In the genomic region with DNA sequence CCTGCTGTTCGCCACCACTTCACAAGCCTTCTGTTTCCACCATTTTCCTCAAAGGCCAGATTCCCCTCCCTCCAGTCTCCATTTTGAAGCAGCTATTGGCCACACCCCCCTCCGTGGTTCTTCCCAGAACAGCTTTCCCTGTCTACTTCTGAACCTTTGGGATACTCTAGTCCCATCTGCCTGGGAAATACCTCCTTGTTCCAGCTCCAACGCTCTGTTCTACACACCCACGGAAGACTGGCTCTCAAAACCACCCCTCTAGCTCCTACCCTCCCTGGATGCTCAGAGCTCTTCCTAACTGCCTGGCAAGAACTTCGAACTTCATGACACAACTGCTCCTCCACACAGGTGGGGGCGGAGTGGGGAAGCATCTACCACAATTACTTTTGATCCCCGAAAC, we compare ENCODE assay signal across 8 mouse cellular contexts. TPM values are rescaled to one million over a fixed set of nuclear protein-coding genes. Genes with fewer than 3 reads are reported as not detected.
DNase-seq lines count a peak whose midpoint lies in the region; ATAC-seq lines count a peak whose summit lies in the region.

No protein-coding gene starts in this region.

- no peaks in the 10 kb centered on the region for H3K27me3 ChIP-seq in kidney, embryonic 14.5 days (ENCODE audit: control insufficient read depth, insufficient read depth, low read length)
- no peaks in the 10 kb centered on the region for H3K27me3 ChIP-seq in forebrain, embryonic 13.5 days
- H3K27me3 ChIP-seq in neural tube, embryonic 13.5 days, result no peaks in the 10 kb centered on the region

- H3K9me3 ChIP-seq in kidney, embryonic 14.5 days (ENCODE audit: control insufficient read depth, low read length), result no peaks in the 10 kb centered on the region
- H3K9me3 ChIP-seq in forebrain, embryonic 13.5 days (replicated peaks), result no peaks in the 10 kb centered on the region
- no peaks in the 10 kb centered on the region for H3K9me3 ChIP-seq in neural tube, embryonic 13.5 days

- ATAC-seq in kidney, embryonic 14.5 days (ENCODE audit: low FRiP score, low TSS enrichment), result no peak
- no peak for ATAC-seq in forebrain, embryonic 13.5 days
- ATAC-seq in neural tube, embryonic 13.5 days (ENCODE audit: low read depth), result no peak

- H3K36me3 ChIP-seq in kidney, embryonic 14.5 days (ENCODE audit: control insufficient read depth, insufficient read depth, low read length), result no peaks in the 10 kb centered on the region
- peaks cover 10% of the 10 kb centered on the region for H3K36me3 ChIP-seq in forebrain, embryonic 13.5 days (ENCODE audit: poor library complexity, severe bottlenecking)
- peaks cover 6% of the 10 kb centered on the region for H3K36me3 ChIP-seq in neural tube, embryonic 13.5 days

- H3K4me1 ChIP-seq in kidney, embryonic 14.5 days (ENCODE audit: control insufficient read depth, insufficient read depth, low read length), result peaks cover 31% of the 10 kb centered on the region
- H3K4me1 ChIP-seq in forebrain, embryonic 13.5 days, result peaks cover 45% of the 10 kb centered on the region
- peaks cover 61% of the 10 kb centered on the region for H3K4me1 ChIP-seq in neural tube, embryonic 13.5 days (replicated peaks)

- no peak overlapping the region for H3K9ac ChIP-seq in kidney, embryonic 14.5 days (ENCODE audit: low read depth, low read length)
- H3K9ac ChIP-seq in forebrain, embryonic 13.5 days, result 0 out of 2 replicates have a peak overlapping the region, but pooled peaks have one; percentile 92
- H3K9ac ChIP-seq in neural tube, embryonic 13.5 days, result peak overlapping the region; percentile 85

- 0 out of 2 replicates have a peak overlapping the region, but pooled peaks have one; percentile 6 for H3K4me2 ChIP-seq in kidney, embryonic 14.5 days (replicated peaks; ENCODE audit: low read depth, low read length)
- peak overlapping the region; percentile 77 for H3K4me2 ChIP-seq in forebrain, embryonic 13.5 days
- H3K4me2 ChIP-seq in neural tube, embryonic 13.5 days, result peak overlapping the region; percentile 64

- H3K27ac ChIP-seq in kidney, embryonic 14.5 days (ENCODE audit: low read depth, low read length), result no peak overlapping the region
- H3K27ac ChIP-seq in forebrain, embryonic 13.5 days, result peak overlapping the region; percentile 31; the same call in 1 of the 2 replicates
- H3K27ac ChIP-seq in neural tube, embryonic 13.5 days (replicated peaks), result no peak overlapping the region

- 86% methylated on average over 7 of the region's 7 CpGs for WGBS in kidney, embryonic 14.5 days
- WGBS in forebrain, embryonic 13.5 days, result 84% methylated on average over 7 of the region's 7 CpGs
- WGBS in neural tube, embryonic 13.5 days, result 87% methylated on average over 7 of the region's 7 CpGs

- H3K4me3 ChIP-seq in kidney, embryonic 14.5 days (ENCODE audit: low read length), result no peak overlapping the region; the same call in 1 of the 2 replicates
- H3K4me3 ChIP-seq in forebrain, embryonic 13.5 days, result peak overlapping the region; percentile 80
- peak overlapping the region; percentile 77 for H3K4me3 ChIP-seq in neural tube, embryonic 13.5 days

- DNase-seq in kidney, postnatal 10 days, result no peak
- DNase-seq in left cerebral cortex, adult 9 months (ENCODE audit: low spot score in 2 of 2), result peak; percentile 44 to 72
- DNase-seq in ovary, postnatal 36 days (ENCODE audit: low spot score), result no peak
- no peak for DNase-seq in lung, postnatal 4 days
- no peak for DNase-seq in adipocyte (ENCODE audit: low spot score)

RNA-seq across cellular contexts. Expression of a gene that starts 2.0 kb away (rescaled TPM):
- 55.9 and 56.1 TPM in 2 replicates for polyA plus RNA-seq in kidney, embryonic 14.5 days (2014; fragmentation: Nextera tagmentation; extraction: Ambion mirVana)
- polyA plus RNA-seq in forebrain, embryonic 13.5 days (2015; fragmentation: Nextera tagmentation; extraction: Ambion mirVana), result 54.8 and 61.2 TPM in 2 replicates
- 50.9 and 63.7 TPM in 2 replicates for polyA plus RNA-seq in neural tube, embryonic 13.5 days (2015; fragmentation: Nextera tagmentation; extraction: Ambion mirVana)

RNA-seq across cellular contexts. Expression of a gene that starts 37.5 kb away (rescaled TPM):
- 15.6 and 28.3 TPM in 2 replicates for polyA plus RNA-seq in kidney, embryonic 14.5 days (2014; fragmentation: Nextera tagmentation; extraction: Ambion mirVana)
- 18.2 and 21.2 TPM in 2 replicates for polyA plus RNA-seq in forebrain, embryonic 13.5 days (2015; fragmentation: Nextera tagmentation; extraction: Ambion mirVana)
- 20.5 and 20.8 TPM in 2 replicates for polyA plus RNA-seq in neural tube, embryonic 13.5 days (2015; fragmentation: Nextera tagmentation; extraction: Ambion mirVana)

RNA-seq across cellular contexts. Expression of a gene that starts 48.0 kb away (rescaled TPM):
- 60.0 and 101 TPM in 2 replicates for polyA plus RNA-seq in kidney, embryonic 14.5 days (2014; fragmentation: Nextera tagmentation; extraction: Ambion mirVana)
- 54.6 and 58.2 TPM in 2 replicates for polyA plus RNA-seq in forebrain, embryonic 13.5 days (2015; fragmentation: Nextera tagmentation; extraction: Ambion mirVana)
- 68.0 and 76.7 TPM in 2 replicates for polyA plus RNA-seq in neural tube, embryonic 13.5 days (2015; fragmentation: Nextera tagmentation; extraction: Ambion mirVana)

RNA-seq across cellular contexts. Expression of a gene that starts 48.1 kb away (rescaled TPM):
- polyA plus RNA-seq in kidney, embryonic 14.5 days (2014; fragmentation: Nextera tagmentation; extraction: Ambion mirVana), result 13.4 and 19.6 TPM in 2 replicates
- polyA plus RNA-seq in forebrain, embryonic 13.5 days (2015; fragmentation: Nextera tagmentation; extraction: Ambion mirVana), result 10.9 and 12.2 TPM in 2 replicates
- polyA plus RNA-seq in neural tube, embryonic 13.5 days (2015; fragmentation: Nextera tagmentation; extraction: Ambion mirVana), result 9.8 and 9.9 TPM in 2 replicates

Comparison
In these comparisons a context has a peak if more than half of its experiments do, and no peak if none do; other contexts are left out.
1. H3K4me2 ChIP-seq: peak in every context shown above with its lines; median percentile 77 in forebrain, embryonic 13.5 days; 64 in neural tube, embryonic 13.5 days; 6 in kidney, embryonic 14.5 days.
2. DNase-seq: peak in left cerebral cortex, adult 9 months (2 of 2); none in kidney, postnatal 10 days (single experiment), ovary, postnatal 36 days (single experiment), lung, postnatal 4 days (0 of 2) and adipocyte (single experiment).